Mouse (Mus musculus) intestine, embryonic 16.5 days (tissue): Measurements from ENCODE around the gene Fndc7. TPM values are rescaled to one million over a fixed set of nuclear protein-coding genes. Genes with fewer than 3 reads are reported as not detected.
"Not testable (repeated sequence)": the region's sequence is repeated elsewhere in the genome, so short reads cannot be mapped to it uniquely, and the experiment has no call there.

Experiments used
- ATAC-seq: fragments of 200-750 bp; cut with Nextera tagmentation; 2 replicates; pipeline ENCODE4 v1.8.0; 2017; ENCODE audit warnings: moderate TSS enrichment, moderate library complexity
- H3K27ac ChIP-seq: fragments of 300-500 bp; sonication (generic); 2 replicates; pipeline ENCODE4 v1.5.1; 2014; ENCODE audit warnings: mild to moderate bottlenecking, low read length
- H3K27me3 ChIP-seq: fragments of 300-500 bp; sonication (generic); replicated peaks from 2 replicates; pipeline ENCODE4 v1.6.1; 2014; ENCODE audit warnings: low read length, control low read depth, mixed read lengths; ENCODE audit not compliant: control insufficient read depth, insufficient read depth
- H3K36me3 ChIP-seq: fragments of 300-500 bp; sonication (generic); 2 replicates; pipeline ENCODE4 v1.6.1; 2014; ENCODE audit warnings: low read length, control low read depth; ENCODE audit not compliant: control insufficient read depth, insufficient read depth
- H3K4me1 ChIP-seq: fragments of 300-500 bp; sonication (generic); 2 replicates; pipeline ENCODE4 v1.6.1; 2014; ENCODE audit warnings: low read length, control low read depth, mixed read lengths; ENCODE audit not compliant: control insufficient read depth, insufficient read depth
- H3K4me2 ChIP-seq: fragments of 300-500 bp; sonication (generic); 2 replicates; pipeline ENCODE4 v1.6.1; 2014; ENCODE audit warnings: low read depth, low read length, control low read depth
- H3K4me3 ChIP-seq: fragments of 300-500 bp; sonication (generic); 2 replicates; pipeline ENCODE4 v1.5.1; 2014; ENCODE audit warnings: mild to moderate bottlenecking, low read length
- H3K9ac ChIP-seq: fragments of 300-500 bp; sonication (generic); 2 replicates; pipeline ENCODE4 v1.6.1; 2014; ENCODE audit warnings: low read depth, low read length
- H3K9me3 ChIP-seq: fragments of 300-500 bp; sonication (generic); 2 replicates; pipeline ENCODE4 v1.6.1; 2016; ENCODE audit warnings: low read length, control low read depth; ENCODE audit not compliant: control insufficient read depth
- WGBS: fragments of 180-500 bp; shearing (Covaris S2); extraction: QIAGEN DNeasy Blood & Tissue Kit; methylation state at CpG from one replicate; pipeline ENCODE4 v1.1.7; 2014; 5-methylcytosine and 5-hydroxymethylcytosine counted together
- polyA plus RNA-seq: library from polyadenylated mRNA; unstranded; fragments of >200 nt; fragmentation: Nextera tagmentation; extraction: Ambion mirVana; gene quantifications from 2 replicates; pipeline ENCODE4 v1.2.1, GENCODE M21; 2015

Gene Fndc7
- polyA plus RNA-seq, 1 experiment from 2014 or later, result 0.11 TPM

DNA sequence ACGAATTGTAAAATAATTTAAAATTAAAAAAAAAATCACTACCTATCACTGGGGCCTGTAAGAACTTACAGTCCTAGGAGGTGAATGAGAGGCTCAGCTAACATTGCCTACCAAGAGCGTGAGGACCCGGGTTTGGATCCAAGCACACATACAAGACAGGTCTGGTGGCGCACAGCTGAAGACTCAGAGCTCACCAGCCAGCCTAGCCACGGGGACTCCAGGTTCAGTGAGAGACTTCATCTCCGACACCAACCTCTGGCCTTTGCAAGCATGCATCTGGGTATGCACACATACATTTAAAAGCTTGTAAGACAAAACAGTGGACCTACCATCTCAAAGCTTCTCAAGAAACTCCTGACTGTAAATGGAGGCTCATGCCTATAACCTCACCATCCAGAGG lies 52.9 kb downstream of the Fndc7 start:
- ATAC-seq, result no peak
- Histone ChIP-seq H3K4me2 (no peak overlapping the region), H3K9me3 (no peaks in the 10 kb centered on the region), H3K4me1 (peaks cover 6% of the 10 kb centered on the region), H3K9ac (no peak overlapping the region), H3K4me3 (no peak overlapping the region), H3K27me3 (no peaks in the 10 kb centered on the region), H3K27ac (no peak overlapping the region), H3K36me3 (no peaks in the 10 kb centered on the region)
- 93% methylated on average over 6 of the region's 6 CpGs for WGBS

DNA sequence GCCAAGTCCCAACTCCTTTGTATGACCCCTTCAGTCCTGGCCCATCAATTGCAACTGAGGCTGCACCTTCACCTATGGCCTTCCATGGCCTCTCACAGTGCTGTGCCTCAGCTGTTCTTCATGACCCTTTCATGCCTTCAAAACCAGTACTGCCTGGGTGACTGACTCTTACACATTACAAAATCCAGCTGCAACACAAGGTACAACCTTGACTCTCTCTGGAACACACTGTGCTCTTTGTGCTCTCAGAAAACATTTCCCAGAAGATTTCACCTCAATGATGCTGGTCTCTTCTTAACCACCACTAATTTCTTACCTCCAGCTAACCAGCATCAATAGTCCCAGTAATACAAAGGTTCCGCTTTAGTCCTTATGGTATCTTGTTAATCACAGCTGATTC lies 56.1 kb downstream of the Fndc7 start:
- not testable (repeated sequence) for ATAC-seq, H3K4me2 ChIP-seq, H3K36me3 ChIP-seq, H3K4me3 ChIP-seq, H3K27me3 ChIP-seq, H3K9ac ChIP-seq, H3K9me3 ChIP-seq, H3K4me1 ChIP-seq, H3K27ac ChIP-seq
- WGBS, result 93% methylated on average over 1 of the region's 1 CpGs

DNA sequence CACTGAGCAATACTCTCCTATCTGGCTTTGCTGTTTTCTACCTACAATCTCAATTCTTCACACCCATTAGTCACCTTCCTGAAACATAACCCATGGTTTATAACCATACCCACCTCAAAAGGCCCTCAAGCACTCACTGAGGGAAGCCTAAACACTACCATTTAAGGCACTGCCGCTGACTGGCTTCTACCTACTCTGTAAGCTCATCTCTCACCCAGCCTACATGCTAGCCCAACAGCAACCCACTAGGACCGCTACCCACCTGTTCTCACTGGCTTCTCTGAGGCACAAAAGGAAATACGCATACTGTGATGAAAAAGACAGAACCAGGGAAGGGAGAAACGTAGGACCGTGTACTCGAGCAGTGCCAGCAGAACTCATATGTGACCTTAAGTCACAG lies 58.1 kb downstream of the Fndc7 start:
- H3K4me1 ChIP-seq, result no peaks in the 10 kb centered on the region; the same call in 1 of the 2 replicates
- WGBS, result 96% methylated on average over 6 of the region's 6 CpGs

GRCm38 (mm10) chr3:108830493-108830892 lies 59.3 kb downstream of the Fndc7 start:
- no peaks in the 10 kb centered on the region; the same call in 1 of the 2 replicates for H3K4me1 ChIP-seq
- WGBS, result 71% methylated on average over 11 of the region's 11 CpGs
- ATAC-seq, result peak; percentile 97

More for the DNA sequence above, 58.1 kb downstream of the Fndc7 start:
- Histone ChIP-seq H3K9ac (no peak overlapping the region), H3K27ac (no peak overlapping the region), H3K4me3 (no peak overlapping the region), H3K36me3 (no peaks in the 10 kb centered on the region), H3K4me2 (no peak overlapping the region), H3K27me3 (no peaks in the 10 kb centered on the region), H3K9me3 (no peaks in the 10 kb centered on the region)
- no peak for ATAC-seq

DNA sequence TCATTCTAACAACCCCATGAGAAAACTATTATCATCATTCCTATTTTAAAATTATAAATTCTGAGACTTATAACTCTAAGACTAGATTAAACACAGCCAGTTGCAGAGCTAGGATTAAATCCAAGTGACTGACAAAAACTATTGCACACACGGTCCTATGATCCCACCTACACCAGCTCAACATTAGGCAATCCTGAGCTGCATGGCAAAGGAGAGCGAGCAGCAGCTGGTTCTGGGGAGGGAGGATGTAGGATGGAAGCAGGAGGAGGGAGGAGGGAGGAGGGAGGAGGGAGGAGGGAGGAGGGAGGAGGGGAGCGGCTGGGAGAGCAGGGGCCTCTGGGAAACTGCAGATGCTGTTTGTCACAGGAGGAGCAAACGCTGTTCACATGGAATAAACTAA lies 74.2 kb downstream of the Fndc7 start:
- Histone ChIP-seq H3K36me3 (peaks cover 6% of the 10 kb centered on the region; the same call in 1 of the 2 replicates), H3K27ac (no peak overlapping the region), H3K4me2 (no peak overlapping the region), H3K4me1 (no peaks in the 10 kb centered on the region), H3K9ac (no peak overlapping the region), H3K9me3 (no peaks in the 10 kb centered on the region), H3K27me3 (no peaks in the 10 kb centered on the region), H3K4me3 (no peak overlapping the region)
- no peak for ATAC-seq
- 69% methylated on average over 4 of the region's 4 CpGs for WGBS

More at GRCm38 (mm10) chr3:108830493-108830892, 59.3 kb downstream of the Fndc7 start:
- H3K9ac ChIP-seq, result no peak overlapping the region
- H3K27ac ChIP-seq, result no peak overlapping the region; the same call in 1 of the 2 replicates
- H3K4me2 ChIP-seq, result no peak overlapping the region
- H3K9me3 ChIP-seq, result no peaks in the 10 kb centered on the region
- H3K36me3 ChIP-seq, result no peaks in the 10 kb centered on the region
- no peaks in the 10 kb centered on the region for H3K27me3 ChIP-seq
- H3K4me3 ChIP-seq, result no peak overlapping the region

- H3K9ac ChIP-seq, result no peak overlapping the region
- no peak for ATAC-seq
- H3K36me3 ChIP-seq, result peaks cover 8% of the 10 kb centered on the region
- no peak overlapping the region for H3K4me2 ChIP-seq
- H3K9me3 ChIP-seq, result no peaks in the 10 kb centered on the region
- no peak overlapping the region for H3K27ac ChIP-seq
- no peaks in the 10 kb centered on the region for H3K27me3 ChIP-seq
- 78% methylated on average over 4 of the region's 4 CpGs for WGBS
- H3K4me3 ChIP-seq, result no peak overlapping the region
- no peaks in the 10 kb centered on the region for H3K4me1 ChIP-seq
Measured at GRCm38 (mm10) chr3:108810747-108811263, 79.0 kb downstream of the Fndc7 start.

GRCm38 (mm10) chr3:108805622-108806021 lies 84.2 kb downstream of the Fndc7 start:
- H3K4me2 ChIP-seq, result no peak overlapping the region
- H3K27ac ChIP-seq, result no peak overlapping the region
- no peaks in the 10 kb centered on the region for H3K27me3 ChIP-seq
- H3K9me3 ChIP-seq, result no peaks in the 10 kb centered on the region
- H3K36me3 ChIP-seq, result peaks cover 23% of the 10 kb centered on the region
- H3K4me3 ChIP-seq, result no peak overlapping the region
- H3K9ac ChIP-seq, result no peak overlapping the region
- H3K4me1 ChIP-seq, result no peaks in the 10 kb centered on the region
- WGBS, result 89% methylated on average over 5 of the region's 5 CpGs
- ATAC-seq, result no peak

Other genes starting within 250 kb of the Fndc7 start
- gene Clcc1, start 236.1 kb downstream of the Fndc7 start, polyA plus RNA-seq, result 62.6 and 63.1 TPM in 2 replicates
- gene Gpsm2, start 167.7 kb downstream of the Fndc7 start, polyA plus RNA-seq, result 45.3 and 49.5 TPM in 2 replicates
- 0.21 and 0.50 TPM in 2 replicates for gene Aknad1, start 150.3 kb downstream of the Fndc7 start, polyA plus RNA-seq
- gene Stxbp3, start 49.5 kb downstream of the Fndc7 start, polyA plus RNA-seq, result 49.6 and 52.1 TPM in 2 replicates
- gene Prpf38b, start 21.7 kb upstream of the Fndc7 start, polyA plus RNA-seq, result 53.6 and 57.8 TPM in 2 replicates
- 0.12 and 0.28 TPM in 2 replicates for gene Henmt1, start 49.9 kb upstream of the Fndc7 start, polyA plus RNA-seq
- not detected in 2 replicates for gene Gm9857, start 50.4 kb upstream of the Fndc7 start, polyA plus RNA-seq
- gene Fam102b, start 137.6 kb upstream of the Fndc7 start, polyA plus RNA-seq, result 4.2 TPM in 2 replicates
- gene Slc25a54, start 190.5 kb upstream of the Fndc7 start, polyA plus RNA-seq, result not detected in 2 replicates
- gene Slc25a24, start 233.1 kb upstream of the Fndc7 start, polyA plus RNA-seq, result 33.0 and 34.0 TPM in 2 replicates